Mouse (Mus musculus) kidney, embryonic 16.5 days (tissue): ENCODE results near the gene Trio. TPM values are rescaled to one million over a fixed set of nuclear protein-coding genes. Genes with fewer than 3 reads are reported as not detected.

Experiments
- ATAC-seq: fragments of 200-750 bp; cut with Nextera tagmentation; 2 replicates; pipeline ENCODE4 v1.8.0; 2017; ENCODE audit warnings: moderate TSS enrichment; ENCODE audit not compliant: low FRiP score, low TSS enrichment
- H3K27ac ChIP-seq: fragments of 300-500 bp; sonication (generic); 2 replicates; pipeline ENCODE4 v1.5.1; 2014; ENCODE audit warnings: low read length
- H3K27me3 ChIP-seq: fragments of 300-500 bp; sonication (generic); 2 replicates; pipeline ENCODE4 v1.6.1; 2014; ENCODE audit warnings: low read length, control low read depth, mixed read lengths; ENCODE audit not compliant: insufficient read depth
- H3K36me3 ChIP-seq: fragments of 300-500 bp; sonication (generic); 2 replicates; pipeline ENCODE4 v1.6.1; 2014; ENCODE audit warnings: low read length, control low read depth, mixed read lengths; ENCODE audit not compliant: insufficient read depth
- H3K4me1 ChIP-seq: fragments of 300-500 bp; sonication (generic); 2 replicates; pipeline ENCODE4 v1.6.1; 2014; ENCODE audit warnings: low read length, control low read depth, mixed read lengths; ENCODE audit not compliant: insufficient read depth
- H3K4me2 ChIP-seq: fragments of 300-500 bp; sonication (generic); replicated peaks from 2 replicates; pipeline ENCODE4 v1.6.1; 2014; ENCODE audit warnings: low read depth, low read length
- H3K4me3 ChIP-seq: fragments of 300-500 bp; sonication (generic); 2 replicates; pipeline ENCODE4 v1.5.1; 2014; ENCODE audit warnings: mild to moderate bottlenecking, low read length
- H3K9ac ChIP-seq: fragments of 300-500 bp; sonication (generic); replicated peaks from 2 replicates; pipeline ENCODE4 v1.6.1; 2014; ENCODE audit warnings: low read length
- H3K9me3 ChIP-seq: fragments of 300-500 bp; sonication (generic); 2 replicates; pipeline ENCODE4 v1.6.1; 2016; ENCODE audit warnings: low read length, control low read depth
- WGBS: fragments of 180-500 bp; shearing (Covaris S2); extraction: QIAGEN DNeasy Blood & Tissue Kit; methylation state at CpG from one replicate; pipeline ENCODE4 v1.1.7; 2014; 5-methylcytosine and 5-hydroxymethylcytosine counted together
- polyA plus RNA-seq: library from polyadenylated mRNA; unstranded; fragments of >200 nt; fragmentation: Nextera tagmentation; extraction: Ambion mirVana; gene quantifications from 2 replicates; pipeline ENCODE4 v1.2.1, GENCODE M21; 2015

Trio gene
- polyA plus RNA-seq, 1 experiment from 2014 or later, result 24.3 TPM

- 68% methylated on average over 17 of the region's 17 CpGs for WGBS
- peak; percentile 70 for ATAC-seq
These were observed 141.0 kb downstream of the Trio start for GRCm38 (mm10) chr15:27884347-27885250.

DNA sequence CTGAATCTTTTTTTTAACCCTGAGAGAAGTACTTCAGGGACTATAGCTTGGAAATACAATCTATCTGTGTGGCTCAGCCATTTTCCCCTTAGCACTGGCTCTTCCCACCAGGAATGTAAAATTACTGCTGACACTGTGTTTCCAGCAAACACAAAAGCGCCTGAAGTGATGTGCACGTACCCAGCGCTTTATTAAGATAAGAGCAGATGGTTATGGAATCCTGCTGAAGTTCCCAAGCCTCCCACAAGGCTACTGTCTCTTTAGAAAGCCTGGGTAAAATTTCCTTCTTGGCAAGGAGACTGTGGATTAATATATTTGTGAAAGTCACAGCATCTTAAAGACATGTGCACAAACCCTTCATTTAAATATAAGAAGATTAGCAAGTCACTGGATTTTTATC lies 141.8 kb downstream of the Trio start:
- Histone ChIP-seq H3K36me3 (peaks cover 40% of the 10 kb centered on the region), H3K4me3 (no peak overlapping the region)
- ATAC-seq, result no peak

More at GRCm38 (mm10) chr15:27884347-27885250, 141.0 kb downstream of the Trio start:
- Histone ChIP-seq H3K4me1 (no peaks in the 10 kb centered on the region; the same call in 1 of the 2 replicates), H3K4me3 (no peak overlapping the region), H3K9me3 (no peaks in the 10 kb centered on the region), H3K9ac (no peak overlapping the region), H3K27ac (no peak overlapping the region), H3K4me2 (no peak overlapping the region), H3K36me3 (peaks cover 47% of the 10 kb centered on the region), H3K27me3 (no peaks in the 10 kb centered on the region)

GRCm38 (mm10) chr15:27882898-27883297 lies 142.8 kb downstream of the Trio start:
- Histone ChIP-seq H3K36me3 (peaks cover 34% of the 10 kb centered on the region), H3K4me2 (no peak overlapping the region), H3K27me3 (no peaks in the 10 kb centered on the region), H3K4me3 (no peak overlapping the region), H3K4me1 (no peaks in the 10 kb centered on the region), H3K9ac (no peak overlapping the region), H3K9me3 (no peaks in the 10 kb centered on the region), H3K27ac (no peak overlapping the region)
- no peak for ATAC-seq
- WGBS, result 93% methylated on average over 14 of the region's 14 CpGs

More for the DNA sequence above, 141.8 kb downstream of the Trio start:
- 75% methylated on average over 3 of the region's 3 CpGs for WGBS
- H3K4me2 ChIP-seq, result no peak overlapping the region
- no peaks in the 10 kb centered on the region for H3K27me3 ChIP-seq
- no peak overlapping the region for H3K27ac ChIP-seq
- no peak overlapping the region for H3K9ac ChIP-seq
- H3K9me3 ChIP-seq, result no peaks in the 10 kb centered on the region
- no peaks in the 10 kb centered on the region; the same call in 1 of the 2 replicates for H3K4me1 ChIP-seq

GRCm38 (mm10) chr15:27877831-27878230 lies 147.8 kb downstream of the Trio start:
- H3K27ac ChIP-seq, result no peak overlapping the region
- 0 out of 2 replicates have a peak, but pooled peaks have one; percentile 31 for ATAC-seq
- no peaks in the 10 kb centered on the region for H3K4me1 ChIP-seq
- H3K4me3 ChIP-seq, result no peak overlapping the region
- 53% methylated on average over 7 of the region's 7 CpGs for WGBS
- H3K9ac ChIP-seq, result no peak overlapping the region
- H3K27me3 ChIP-seq, result no peaks in the 10 kb centered on the region
- H3K4me2 ChIP-seq, result no peak overlapping the region
- H3K9me3 ChIP-seq, result no peaks in the 10 kb centered on the region
- H3K36me3 ChIP-seq, result peaks cover 15% of the 10 kb centered on the region; the same call in 1 of the 2 replicates

GRCm38 (mm10) chr15:27876327-27876726 lies 149.3 kb downstream of the Trio start:
- Histone ChIP-seq H3K4me2 (no peak overlapping the region), H3K4me1 (no peaks in the 10 kb centered on the region), H3K27me3 (no peaks in the 10 kb centered on the region), H3K36me3 (peaks cover 18% of the 10 kb centered on the region; the same call in 1 of the 2 replicates), H3K4me3 (no peak overlapping the region), H3K27ac (peak overlapping the region; percentile 36; the same call in 1 of the 2 replicates), H3K9ac (no peak overlapping the region), H3K9me3 (no peaks in the 10 kb centered on the region)
- no peak for ATAC-seq
- WGBS, result 69% methylated on average over 10 of the region's 10 CpGs

DNA sequence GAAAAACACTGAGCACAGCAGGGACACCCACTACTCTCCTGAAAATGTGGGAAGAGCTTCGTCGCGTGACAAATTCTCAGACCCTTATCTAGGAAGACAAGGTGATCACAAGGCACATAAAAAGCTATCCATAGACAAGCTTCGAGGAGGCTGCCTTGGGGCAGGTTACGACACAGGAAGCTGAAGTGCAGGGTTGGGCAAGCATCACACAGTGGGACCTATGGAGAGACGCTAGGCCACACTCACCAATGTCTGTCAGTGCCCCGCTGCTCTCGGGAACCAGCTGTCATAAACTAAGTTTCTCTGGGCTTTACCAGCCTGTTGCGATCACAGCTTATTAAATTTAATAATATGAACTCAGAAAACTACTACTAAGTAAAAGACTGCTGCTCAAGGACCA lies 149.9 kb downstream of the Trio start:
- no peak overlapping the region for H3K27ac ChIP-seq
- WGBS, result 86% methylated on average over 9 of the region's 9 CpGs

GRCm38 (mm10) chr15:27873747-27874320 lies 151.8 kb downstream of the Trio start:
- peaks cover 26% of the 10 kb centered on the region for H3K36me3 ChIP-seq
- no peaks in the 10 kb centered on the region for H3K4me1 ChIP-seq
- no peak overlapping the region for H3K27ac ChIP-seq
- H3K9ac ChIP-seq, result no peak overlapping the region
- H3K4me3 ChIP-seq, result no peak overlapping the region
- H3K9me3 ChIP-seq, result no peaks in the 10 kb centered on the region
- H3K27me3 ChIP-seq, result no peaks in the 10 kb centered on the region
- no peak overlapping the region for H3K4me2 ChIP-seq
- ATAC-seq, result no peak
- 95% methylated on average over 16 of the region's 16 CpGs for WGBS

More for the DNA sequence above, 149.9 kb downstream of the Trio start:
- Histone ChIP-seq H3K4me3 (no peak overlapping the region), H3K9me3 (no peaks in the 10 kb centered on the region), H3K36me3 (peaks cover 19% of the 10 kb centered on the region), H3K27me3 (no peaks in the 10 kb centered on the region), H3K9ac (no peak overlapping the region), H3K4me1 (no peaks in the 10 kb centered on the region), H3K4me2 (no peak overlapping the region)
- no peak for ATAC-seq

- Histone ChIP-seq H3K36me3 (peaks cover 21% of the 10 kb centered on the region), H3K4me2 (no peak overlapping the region)
- no peak for ATAC-seq
These were observed 153.4 kb downstream of the Trio start for GRCm38 (mm10) chr15:27872286-27872685.

DNA sequence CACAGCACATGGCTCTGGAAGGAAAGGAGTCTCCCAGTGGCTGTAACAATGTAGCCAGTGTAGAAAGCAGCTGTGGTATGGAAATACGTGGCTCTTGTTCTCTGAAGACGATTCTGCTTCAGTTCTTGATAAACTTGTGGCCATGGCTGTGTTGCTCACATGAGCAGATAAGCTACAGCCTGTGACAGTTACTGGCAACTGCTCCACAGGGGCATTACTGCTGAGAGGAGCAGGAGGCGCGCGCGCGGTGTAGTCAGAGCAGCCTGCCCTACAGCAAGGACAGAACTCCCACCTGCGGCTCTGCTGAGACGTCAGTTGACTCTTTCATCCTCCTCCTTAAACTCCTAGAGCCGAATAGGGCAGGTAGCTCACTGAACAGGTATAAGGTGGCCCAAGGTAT lies 153.9 kb downstream of the Trio start:
- peaks cover 21% of the 10 kb centered on the region for H3K36me3 ChIP-seq
- no peak overlapping the region for H3K27ac ChIP-seq
- H3K4me2 ChIP-seq, result no peak overlapping the region
- no peak overlapping the region for H3K4me3 ChIP-seq
- 89% methylated on average over 10 of the region's 10 CpGs for whole genome bisulfite sequencing
- H3K4me1 ChIP-seq, result no peaks in the 10 kb centered on the region
- no peak overlapping the region for H3K9ac ChIP-seq
- no peak for ATAC-seq
- H3K9me3 ChIP-seq, result no peaks in the 10 kb centered on the region
- no peaks in the 10 kb centered on the region for H3K27me3 ChIP-seq

More at GRCm38 (mm10) chr15:27872286-27872685, 153.4 kb downstream of the Trio start:
- H3K4me3 ChIP-seq, result no peak overlapping the region
- no peaks in the 10 kb centered on the region for H3K4me1 ChIP-seq
- no peak overlapping the region for H3K27ac ChIP-seq
- 87% methylated on average over 2 of the region's 2 CpGs for WGBS
- H3K27me3 ChIP-seq, result no peaks in the 10 kb centered on the region
- no peaks in the 10 kb centered on the region for H3K9me3 ChIP-seq
- H3K9ac ChIP-seq, result no peak overlapping the region

DNA sequence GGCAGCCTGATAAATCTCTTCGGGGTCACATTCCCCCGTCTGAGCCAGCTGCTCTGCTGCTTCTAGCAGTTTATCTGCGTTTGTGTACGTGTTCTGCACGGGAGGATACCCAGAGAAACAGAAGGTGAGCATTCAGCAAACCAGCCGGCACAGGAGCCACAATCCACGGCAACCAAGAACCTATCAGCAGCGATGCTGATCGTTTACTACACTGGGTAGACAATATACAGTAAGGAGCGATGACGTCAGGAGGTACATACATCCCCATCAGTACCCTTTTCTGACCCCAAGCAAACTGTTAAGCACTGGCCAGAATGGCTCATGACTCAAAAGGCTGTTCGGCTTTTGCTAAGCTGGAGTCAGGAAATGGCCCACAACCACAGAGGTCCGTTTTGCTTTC lies 154.4 kb downstream of the Trio start:
- Histone ChIP-seq H3K4me1 (no peaks in the 10 kb centered on the region), H3K36me3 (peaks cover 21% of the 10 kb centered on the region), H3K27me3 (no peaks in the 10 kb centered on the region), H3K9me3 (no peaks in the 10 kb centered on the region), H3K9ac (no peak overlapping the region), H3K4me3 (no peak overlapping the region), H3K27ac (no peak overlapping the region), H3K4me2 (no peak overlapping the region)
- ATAC-seq, result no peak
- WGBS, result 86% methylated on average over 13 of the region's 13 CpGs
